Mouse (Mus musculus) embryonic fibroblast, embryonic 13.5 days (primary cell): Measurements from ENCODE around the gene Lamb3.

Source experiments
- CTCF ChIP-seq: IDR thresholded peaks from 2 replicates; pipeline ENCODE4 v1.5.1; 2011; ENCODE audit warnings: mild to moderate bottlenecking, control low read depth, low read length, moderate library complexity, borderline replicate concordance; ENCODE audit not compliant: insufficient read depth
- POLR2A ChIP-seq: IDR thresholded peaks from 2 replicates; pipeline ENCODE4 v1.6.1; 2011; ENCODE audit warnings: low read depth, mild to moderate bottlenecking, control low read depth, low read length, moderate library complexity

DNA sequence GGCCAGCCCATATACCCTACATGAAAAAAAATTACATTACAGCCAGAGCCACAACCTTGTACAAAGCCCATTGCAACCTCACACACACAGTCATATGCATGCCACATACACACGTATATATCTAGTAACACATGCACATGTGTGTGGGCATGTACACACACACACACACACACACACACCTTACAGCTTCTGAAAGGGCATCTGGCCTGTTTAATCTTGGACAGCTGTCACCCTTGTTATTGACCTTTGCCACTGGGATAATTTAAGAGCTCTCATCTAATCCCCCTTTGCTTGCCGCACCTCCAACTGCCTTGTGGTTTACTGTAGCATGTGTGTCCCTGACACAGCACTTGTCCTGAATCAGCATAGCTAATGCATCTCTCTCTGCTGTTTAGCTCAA is 3.7 kb upstream of the Lamb3 start:
- no peak for TF ChIP-seq POLR2A
- TF ChIP-seq CTCF = no peak
